Mouse (Mus musculus) E14TG2a.4 (cell line): ENCODE measurements around the gene Dars2.

Experiments used
- CTCF ChIP-seq: conservative IDR thresholded peaks from 2 replicates; pipeline ENCODE4 v1.5.1; 2014; ENCODE audit warnings: low read length
- POU5F1 ChIP-seq: IDR thresholded peaks from 2 replicates; pipeline ENCODE4 v1.6.1; 2014; ENCODE audit warnings: low read length, borderline replicate concordance

GRCm38 (mm10) chr1:161036411-161036841 is 34.0 kb downstream of the Dars2 start:
- TF ChIP-seq CTCF = no peak
- TF ChIP-seq POU5F1 = no peak
